Mouse (Mus musculus): ENCODE results near the gene B9d2. TPM values are rescaled to one million over a fixed set of nuclear protein-coding genes. Genes with fewer than 3 reads are reported as not detected.

B9d2 gene
- polyA plus RNA-seq, 2 experiments, result 25.1 to 28.1 TPM

- peaks cover 50% of the 10 kb centered on the region for H3K36me3 ChIP-seq (ENCODE audit: control insufficient read depth, insufficient read depth, low read length)
- no peak for TF ChIP-seq POLR2A (IDR thresholded peaks at IDR 0.05; ENCODE audit: borderline replicate concordance, extremely low read depth, insufficient read depth, insufficient read length)
- no peak overlapping the region for H3K9ac ChIP-seq (ENCODE audit: low read depth, low read length, severe bottlenecking)
- no peaks in the 10 kb centered on the region for H3K27me3 ChIP-seq (ENCODE audit: control insufficient read depth, insufficient read depth, low read length)
- no peak overlapping the region for H3K27ac ChIP-seq (replicated peaks; ENCODE audit: low read depth, low read length)
- no peak overlapping the region for H3K4me3 ChIP-seq (replicated peaks; ENCODE audit: low read length)
- no peaks in the 10 kb centered on the region for H3K4me1 ChIP-seq (ENCODE audit: control insufficient read depth, insufficient read depth, low read length)
- ATAC-seq (ENCODE audit: low FRiP score, low read depth), result no peak
- DNase-seq (ENCODE audit: low spot score), result no peak
- no peaks in the 10 kb centered on the region for H3K9me3 ChIP-seq (ENCODE audit: control insufficient read depth, low read length)
- H3K4me2 ChIP-seq (replicated peaks; ENCODE audit: low read depth, low read length, severe bottlenecking), result no peak overlapping the region
- 96% methylated on average over 8 of the region's 8 CpGs for WGBS
Measured at GRCm38 (mm10) chr7:25666381-25666780, 14.2 kb upstream of the B9d2 start.

- H3K9me3 ChIP-seq (ENCODE audit: control insufficient read depth, low read length), result no peaks in the 10 kb centered on the region
- no peak overlapping the region for H3K4me2 ChIP-seq (replicated peaks; ENCODE audit: low read depth, low read length, severe bottlenecking)
- peaks cover 38% of the 10 kb centered on the region for H3K36me3 ChIP-seq (ENCODE audit: control insufficient read depth, insufficient read depth, low read length)
- ATAC-seq (ENCODE audit: low FRiP score, low read depth) (no peak), DNase-seq (ENCODE audit: low spot score) (no peak)
- no peak overlapping the region for H3K27ac ChIP-seq (replicated peaks; ENCODE audit: low read depth, low read length)
- H3K4me1 ChIP-seq (ENCODE audit: control insufficient read depth, insufficient read depth, low read length), result no peaks in the 10 kb centered on the region
- 93% methylated on average over 10 of the region's 10 CpGs for WGBS
- H3K4me3 ChIP-seq (replicated peaks; ENCODE audit: low read length), result no peak overlapping the region
- no peak overlapping the region for H3K9ac ChIP-seq (ENCODE audit: low read depth, low read length, severe bottlenecking)
- TF ChIP-seq POLR2A (IDR thresholded peaks at IDR 0.05; ENCODE audit: borderline replicate concordance, extremely low read depth, insufficient read depth, insufficient read length), result no peak
- H3K27me3 ChIP-seq (ENCODE audit: control insufficient read depth, insufficient read depth, low read length), result peaks cover 8% of the 10 kb centered on the region
Measured at GRCm38 (mm10) chr7:25669158-25669557, 11.4 kb upstream of the B9d2 start.

GRCm38 (mm10) chr7:25669631-25670030 lies 10.9 kb upstream of the B9d2 start:
- Histone ChIP-seq H3K9ac (ENCODE audit: low read depth, low read length, severe bottlenecking) (no peak overlapping the region), H3K27ac (replicated peaks; ENCODE audit: low read depth, low read length) (no peak overlapping the region), H3K4me3 (replicated peaks; ENCODE audit: low read length) (no peak overlapping the region), H3K9me3 (ENCODE audit: control insufficient read depth, low read length) (no peaks in the 10 kb centered on the region), H3K4me1 (ENCODE audit: control insufficient read depth, insufficient read depth, low read length) (no peaks in the 10 kb centered on the region), H3K27me3 (ENCODE audit: control insufficient read depth, insufficient read depth, low read length) (peaks cover 13% of the 10 kb centered on the region), H3K36me3 (ENCODE audit: control insufficient read depth, insufficient read depth, low read length) (peaks cover 33% of the 10 kb centered on the region), H3K4me2 (replicated peaks; ENCODE audit: low read depth, low read length, severe bottlenecking) (no peak overlapping the region)
- TF ChIP-seq POLR2A (IDR thresholded peaks at IDR 0.05; ENCODE audit: borderline replicate concordance, extremely low read depth, insufficient read depth, insufficient read length), result no peak
- DNase-seq (ENCODE audit: low spot score) (no peak), ATAC-seq (ENCODE audit: low FRiP score, low read depth) (no peak)
- WGBS, result 77% methylated on average over 9 of the region's 9 CpGs

- H3K27me3 ChIP-seq (ENCODE audit: control insufficient read depth, insufficient read depth, low read length), result peaks cover 18% of the 10 kb centered on the region
- H3K4me2 ChIP-seq (replicated peaks; ENCODE audit: low read depth, low read length, severe bottlenecking), result no peak overlapping the region
- H3K9ac ChIP-seq (ENCODE audit: low read depth, low read length, severe bottlenecking), result no peak overlapping the region
- no peaks in the 10 kb centered on the region for H3K9me3 ChIP-seq (ENCODE audit: control insufficient read depth, low read length)
- DNase-seq (ENCODE audit: low spot score) (no peak), ATAC-seq (ENCODE audit: low FRiP score, low read depth) (no peak)
- no peak overlapping the region for H3K4me3 ChIP-seq (replicated peaks; ENCODE audit: low read length)
- H3K4me1 ChIP-seq (ENCODE audit: control insufficient read depth, insufficient read depth, low read length), result peaks cover 3% of the 10 kb centered on the region; the same call in 1 of the 2 replicates
- WGBS, result 93% methylated on average over 4 of the region's 4 CpGs
- peaks cover 28% of the 10 kb centered on the region for H3K36me3 ChIP-seq (ENCODE audit: control insufficient read depth, insufficient read depth, low read length)
- no peak overlapping the region for H3K27ac ChIP-seq (replicated peaks; ENCODE audit: low read depth, low read length)
- TF ChIP-seq POLR2A (IDR thresholded peaks at IDR 0.05; ENCODE audit: borderline replicate concordance, extremely low read depth, insufficient read depth, insufficient read length), result no peak
Measured at GRCm38 (mm10) chr7:25670096-25670495, 10.5 kb upstream of the B9d2 start.

- ATAC-seq (ENCODE audit: low FRiP score, low read depth) (no peak), DNase-seq (ENCODE audit: low spot score) (no peak)
- Histone ChIP-seq H3K4me1 (ENCODE audit: control insufficient read depth, insufficient read depth, low read length) (peaks cover 3% of the 10 kb centered on the region; the same call in 1 of the 2 replicates), H3K27me3 (ENCODE audit: control insufficient read depth, insufficient read depth, low read length) (peaks cover 25% of the 10 kb centered on the region), H3K36me3 (ENCODE audit: control insufficient read depth, insufficient read depth, low read length) (peaks cover 21% of the 10 kb centered on the region), H3K27ac (replicated peaks; ENCODE audit: low read depth, low read length) (no peak overlapping the region), H3K9ac (ENCODE audit: low read depth, low read length, severe bottlenecking) (no peak overlapping the region), H3K4me2 (replicated peaks; ENCODE audit: low read depth, low read length, severe bottlenecking) (no peak overlapping the region), H3K4me3 (replicated peaks; ENCODE audit: low read length) (no peak overlapping the region), H3K9me3 (ENCODE audit: control insufficient read depth, low read length) (no peaks in the 10 kb centered on the region)
- 66% methylated on average over 2 of the region's 2 CpGs for WGBS
- TF ChIP-seq POLR2A (IDR thresholded peaks at IDR 0.05; ENCODE audit: borderline replicate concordance, extremely low read depth, insufficient read depth, insufficient read length), result no peak
Measured at GRCm38 (mm10) chr7:25671686-25672085, 8.9 kb upstream of the B9d2 start.

- no peak overlapping the region for H3K4me3 ChIP-seq (replicated peaks; ENCODE audit: low read length)
- ATAC-seq (ENCODE audit: low FRiP score, low read depth) (no peak), DNase-seq (ENCODE audit: low spot score) (no peak)
- no peaks in the 10 kb centered on the region for H3K9me3 ChIP-seq (ENCODE audit: control insufficient read depth, low read length)
- WGBS, result 53% methylated on average over 4 of the region's 4 CpGs
- peaks cover 25% of the 10 kb centered on the region for H3K27me3 ChIP-seq (ENCODE audit: control insufficient read depth, insufficient read depth, low read length)
- H3K4me1 ChIP-seq (ENCODE audit: control insufficient read depth, insufficient read depth, low read length), result peaks cover 3% of the 10 kb centered on the region; the same call in 1 of the 2 replicates
- no peak overlapping the region for H3K27ac ChIP-seq (replicated peaks; ENCODE audit: low read depth, low read length)
- no peak for TF ChIP-seq POLR2A (IDR thresholded peaks at IDR 0.05; ENCODE audit: borderline replicate concordance, extremely low read depth, insufficient read depth, insufficient read length)
- no peak overlapping the region for H3K4me2 ChIP-seq (replicated peaks; ENCODE audit: low read depth, low read length, severe bottlenecking)
- H3K36me3 ChIP-seq (ENCODE audit: control insufficient read depth, insufficient read depth, low read length), result peaks cover 18% of the 10 kb centered on the region
- H3K9ac ChIP-seq (ENCODE audit: low read depth, low read length, severe bottlenecking), result no peak overlapping the region
Measured at GRCm38 (mm10) chr7:25672442-25672841, 8.1 kb upstream of the B9d2 start.
